Mouse (Mus musculus) monocyte, adult 5-6 weeks (primary cell): ENCODE results near the gene Lsm14b. TPM values are rescaled to one million over a fixed set of nuclear protein-coding genes. Genes with fewer than 3 reads are reported as not detected.

Experiments
- ATAC-seq: fragments of 153-309, 156-312 bp; replicated peaks from 2 replicates; pipeline ENCODE4 v1.8.0; 2017; ENCODE audit warnings: mild to moderate bottlenecking; ENCODE audit not compliant: low TSS enrichment, insufficient number of reproducible peaks, severe bottlenecking, poor library complexity, low FRiP score
- total RNA-seq: library from RNA; stranded (forward); fragments of 200-1000, 200-491, 200-594 nt; gene quantifications from 3 replicates; pipeline ENCODE4 v1.2.3, GENCODE M21; 2017

Lsm14b gene
- total RNA-seq, 1 experiment from 2014 or later: 38.6 TPM

DNA sequence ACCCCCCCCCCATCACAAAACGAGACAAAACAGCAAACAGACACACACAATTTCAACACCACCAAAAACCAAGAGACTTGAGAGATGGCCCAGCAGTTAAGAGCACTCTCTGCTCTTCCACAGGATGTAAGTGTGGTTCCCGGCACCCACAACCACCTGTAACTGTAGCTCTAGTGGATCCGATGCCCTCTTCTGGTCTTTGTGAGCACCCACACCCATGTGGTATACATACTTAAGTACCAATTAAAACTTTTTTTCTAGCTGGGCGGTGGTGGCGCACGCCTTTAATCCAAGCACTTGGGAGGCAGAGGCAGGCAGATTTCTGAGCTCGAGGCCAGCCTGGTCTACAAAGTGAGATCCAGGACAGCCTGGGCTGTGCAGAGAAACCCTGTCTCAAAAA is 14.1 kb upstream of the Lsm14b start:
- ATAC-seq: no peak

DNA sequence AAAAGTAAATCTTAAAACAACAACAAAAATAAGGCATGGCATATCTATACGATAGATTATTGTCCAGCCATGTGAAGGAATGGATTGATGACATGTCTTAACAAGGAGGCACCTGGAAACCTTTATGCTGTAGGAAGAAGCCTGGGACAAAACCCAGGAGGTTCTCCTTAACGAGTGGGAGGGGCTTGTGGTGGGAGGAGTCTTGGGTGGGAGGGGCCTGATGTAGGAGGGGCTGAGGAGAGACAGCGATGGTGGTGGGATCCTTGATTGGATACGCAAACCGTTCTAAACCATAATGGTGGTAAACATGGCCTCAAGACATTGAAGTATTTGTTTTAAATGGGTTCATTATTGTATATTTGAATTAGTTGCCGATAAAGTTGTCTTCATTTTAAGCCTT is 13.4 kb upstream of the Lsm14b start:
- no peak for ATAC-seq

DNA sequence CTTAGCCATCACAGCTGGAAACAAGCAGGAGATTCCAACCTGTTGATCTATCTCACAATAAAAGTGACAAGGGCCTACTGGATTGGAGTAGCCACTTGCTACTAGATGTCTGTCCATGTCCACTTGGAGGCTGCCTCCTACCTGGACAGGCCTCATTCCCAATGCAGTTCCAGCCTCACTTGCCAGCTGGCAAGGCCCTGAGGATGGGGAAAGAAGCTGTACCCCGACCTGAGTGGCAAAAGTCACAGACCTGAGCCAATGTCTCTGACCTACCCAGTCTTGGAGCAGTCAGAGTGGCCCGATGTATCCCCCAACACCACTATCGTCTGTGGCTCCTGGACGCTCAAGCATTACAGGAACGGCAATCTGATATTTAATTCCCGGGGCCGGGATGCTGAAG is 11.1 kb upstream of the Lsm14b start:
- ATAC-seq: no peak

DNA sequence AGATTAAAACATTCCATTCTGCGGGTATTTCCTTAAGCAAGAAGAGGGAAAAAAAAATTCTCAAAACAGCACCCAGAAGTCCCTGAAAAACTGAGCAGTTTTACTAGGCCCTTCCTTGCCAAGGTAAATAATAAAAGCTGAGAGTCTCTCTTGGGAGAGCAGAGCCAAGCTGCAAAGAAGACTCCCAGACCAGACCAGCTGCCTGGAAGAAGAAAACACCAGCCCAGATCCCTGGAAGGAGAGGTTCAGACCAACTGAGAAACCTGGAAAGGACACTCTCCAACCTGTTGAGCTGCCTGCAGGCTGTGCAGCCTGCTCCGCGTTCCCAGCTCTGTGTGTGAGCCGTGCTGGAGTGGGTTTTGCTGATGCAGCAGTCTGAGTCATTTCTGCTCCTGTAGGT is 7.2 kb upstream of the Lsm14b start:
- ATAC-seq: no peak

DNA sequence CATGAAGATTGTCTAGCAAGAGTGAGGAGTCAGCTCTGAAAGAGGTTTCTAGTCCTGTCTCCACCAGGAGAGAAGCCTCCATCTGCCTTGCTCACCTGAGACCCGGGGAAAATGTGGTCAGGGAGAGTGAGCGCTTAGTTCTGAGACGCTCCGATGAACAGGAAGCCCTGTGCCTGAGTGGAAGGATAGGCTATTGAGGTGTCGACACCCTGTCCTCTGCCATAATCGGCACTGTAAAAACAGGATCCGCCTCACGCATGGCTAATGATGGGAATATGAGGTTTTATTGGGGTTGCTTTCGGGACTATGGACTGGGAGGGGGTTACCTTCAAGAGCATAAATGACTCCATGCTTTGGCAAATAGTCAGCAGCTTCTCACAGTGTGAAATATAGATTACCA is 6.2 kb upstream of the Lsm14b start:
- no peak for ATAC-seq

DNA sequence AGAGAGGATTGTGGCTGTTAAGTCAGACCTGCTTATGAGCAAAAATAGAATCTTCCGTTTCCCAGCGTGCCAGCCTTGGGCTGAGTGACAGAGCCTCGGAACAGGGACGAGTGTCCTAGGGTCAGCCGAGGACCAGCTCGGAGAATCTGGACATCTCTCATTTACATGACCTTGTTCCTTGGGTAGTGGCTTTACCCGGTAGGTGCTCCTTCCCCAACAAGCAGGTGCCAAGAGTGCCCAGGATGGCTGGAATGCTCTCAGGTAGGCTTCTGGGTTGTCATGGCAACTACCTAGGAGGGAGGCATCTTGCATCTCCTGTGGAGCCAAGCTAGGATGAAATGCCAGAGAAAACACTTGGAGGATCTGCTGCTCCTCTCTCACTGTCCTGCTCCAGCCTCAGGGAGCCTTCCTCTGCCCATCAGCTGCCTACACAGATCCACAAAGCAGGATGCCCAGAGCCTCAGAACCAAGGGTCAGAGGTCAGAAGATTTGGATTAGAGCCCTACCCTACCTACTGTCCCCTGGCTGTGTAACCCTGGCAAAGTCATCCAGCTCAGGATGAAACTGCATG is 4.6 kb upstream of the Lsm14b start:
- no peak for ATAC-seq

DNA sequence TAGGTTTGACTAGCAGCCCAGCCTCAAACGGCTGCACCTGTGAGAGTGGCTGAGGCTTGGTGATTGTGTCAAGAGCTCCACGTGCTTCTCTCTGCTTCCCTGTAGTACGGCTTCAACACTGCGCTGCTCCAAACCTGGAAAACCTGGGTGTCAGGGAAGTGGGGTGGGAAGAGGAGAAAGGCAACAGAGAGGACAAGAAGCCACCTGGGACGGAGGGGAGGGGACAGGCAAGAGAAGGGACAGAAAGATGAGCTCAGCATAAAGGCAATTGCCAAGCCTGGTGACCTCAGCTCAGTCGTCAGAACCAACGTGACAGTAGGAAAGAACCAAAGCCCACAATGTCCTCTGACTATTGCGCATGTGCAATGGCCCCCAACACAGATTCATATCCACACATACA is 3.9 kb upstream of the Lsm14b start:
- no peak for ATAC-seq

DNA sequence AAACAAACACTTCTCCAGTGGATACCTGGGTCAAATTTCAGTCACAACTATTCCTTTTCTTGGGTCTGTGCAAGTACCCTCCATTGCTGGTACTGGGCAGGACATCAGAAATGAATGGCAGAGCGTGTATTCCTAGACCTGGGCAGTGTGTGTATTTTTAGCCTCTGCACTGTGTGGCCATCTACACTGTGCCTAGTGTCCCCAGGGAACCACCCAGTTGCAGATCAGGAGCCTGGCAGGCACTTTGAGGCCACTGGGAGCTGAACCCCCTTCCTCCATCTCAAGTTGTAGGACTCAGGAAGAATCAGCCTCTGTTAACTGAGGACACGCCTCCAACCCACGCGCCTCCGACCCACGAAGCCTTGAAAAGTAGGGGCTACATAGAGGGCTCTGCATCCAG is 2.0 kb upstream of the Lsm14b start:
- ATAC-seq: no peak

DNA sequence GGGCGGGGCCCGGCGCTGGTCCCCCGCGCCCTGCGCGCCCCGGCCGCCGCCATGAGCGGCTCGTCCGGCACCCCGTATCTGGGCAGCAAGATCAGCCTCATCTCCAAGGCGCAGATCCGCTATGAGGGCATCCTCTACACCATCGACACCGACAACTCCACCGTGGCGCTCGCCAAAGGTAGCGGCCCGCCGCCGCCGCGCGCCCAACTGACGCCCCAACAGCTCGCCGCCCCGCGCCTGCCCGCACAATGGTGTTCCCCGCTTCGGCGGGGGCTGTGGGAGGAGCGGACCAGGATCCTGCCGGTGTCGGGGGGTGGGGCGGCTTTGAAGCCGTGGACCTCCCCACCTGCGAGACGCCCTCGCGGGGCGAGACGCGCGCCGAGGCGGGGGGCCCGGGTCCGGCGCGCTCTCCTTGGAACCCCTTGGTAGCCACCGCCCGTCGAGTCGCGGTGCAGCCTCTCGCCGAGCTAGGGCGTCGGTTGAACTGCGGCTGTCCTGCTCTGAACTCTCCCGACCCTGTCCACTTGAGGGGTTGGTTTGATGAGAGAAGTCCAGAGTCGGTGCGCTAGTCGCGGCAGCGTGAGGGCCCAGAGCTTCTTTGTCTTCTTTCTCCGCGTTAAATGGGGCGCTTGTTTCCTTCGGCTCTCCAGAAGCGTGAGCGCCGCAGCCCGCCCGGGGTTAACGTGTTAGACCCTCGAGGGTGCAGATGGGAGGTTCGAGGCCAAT is 511 bp downstream of the Lsm14b start:
- no peak for ATAC-seq

DNA sequence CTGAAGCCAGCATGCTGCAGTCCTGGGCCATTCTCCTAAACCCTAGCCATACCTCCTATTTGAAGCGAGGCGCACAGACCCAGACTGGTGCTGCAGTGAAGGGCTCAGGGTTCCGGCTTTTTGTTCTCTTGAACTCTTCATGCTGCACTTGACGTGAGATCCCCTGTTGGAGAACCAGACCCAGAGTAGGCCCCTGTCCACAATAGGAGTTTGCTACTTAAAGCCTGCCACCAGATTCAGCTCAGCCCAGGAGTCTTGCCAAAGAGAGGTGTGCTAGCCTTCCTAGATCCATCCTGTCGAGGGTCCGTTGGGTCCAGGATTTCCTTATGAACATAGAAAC is 1.0 kb downstream of the Lsm14b start:
- no peak for ATAC-seq

DNA sequence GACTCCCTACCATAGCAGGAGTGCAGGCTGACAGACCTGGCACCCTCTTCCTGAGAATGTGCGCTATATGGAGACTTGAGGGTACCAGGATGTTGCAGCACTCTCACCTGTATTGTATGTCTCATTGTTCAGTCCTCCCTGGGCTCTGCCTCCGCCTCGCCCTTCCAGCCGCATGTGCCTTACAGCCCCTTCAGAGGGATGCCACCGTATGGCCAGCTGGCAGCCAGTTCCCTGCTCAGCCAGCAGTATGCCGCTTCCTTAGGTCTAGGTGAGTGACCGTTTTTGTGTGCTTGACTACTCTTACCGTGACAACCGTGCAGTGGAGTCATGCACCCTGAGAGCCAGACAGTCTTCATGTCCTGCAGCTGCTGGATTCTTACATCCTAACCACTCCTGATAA is 3.0 kb downstream of the Lsm14b start:
- no peak for ATAC-seq

DNA sequence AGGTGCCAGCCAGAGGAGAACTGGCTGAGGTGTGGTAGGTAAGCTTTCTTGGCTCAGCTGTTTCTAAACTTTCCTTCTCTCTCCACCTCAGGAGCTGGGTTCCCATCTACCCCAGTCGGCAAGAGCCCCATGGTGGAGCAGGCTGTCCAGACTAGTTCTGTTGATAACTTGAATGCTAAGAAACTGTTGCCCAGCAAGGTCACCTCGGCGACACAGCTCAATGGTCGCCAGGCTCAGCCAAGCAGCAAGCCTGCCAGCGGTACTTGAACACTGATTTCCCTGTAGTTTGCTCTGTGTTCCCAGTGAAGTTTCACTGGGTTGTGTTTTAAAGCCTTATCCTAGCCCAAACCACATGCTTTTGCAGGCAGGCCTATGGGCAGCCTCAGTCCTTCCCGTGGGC is 6.5 kb downstream of the Lsm14b start:
- ATAC-seq: no peak

DNA sequence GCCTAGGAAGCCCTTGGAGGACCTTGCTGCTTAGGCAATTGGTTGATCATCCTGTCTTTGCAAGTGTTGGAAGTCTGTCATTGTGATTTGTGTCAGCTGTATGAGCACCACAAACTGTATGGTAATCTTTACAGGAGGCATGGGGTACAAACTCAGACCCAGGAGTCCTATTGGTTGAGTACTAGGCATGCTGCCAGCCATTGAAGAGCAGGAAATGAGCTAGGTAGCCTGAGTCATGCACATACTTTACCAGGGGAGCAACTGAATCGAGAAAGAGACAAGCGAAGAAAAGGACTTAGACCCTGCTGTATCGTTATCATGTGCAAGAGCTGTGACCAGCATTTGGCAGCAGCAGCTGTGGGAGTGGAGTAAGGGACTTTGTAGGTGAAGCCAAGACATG is 8.1 kb downstream of the Lsm14b start:
- ATAC-seq: no peak

DNA sequence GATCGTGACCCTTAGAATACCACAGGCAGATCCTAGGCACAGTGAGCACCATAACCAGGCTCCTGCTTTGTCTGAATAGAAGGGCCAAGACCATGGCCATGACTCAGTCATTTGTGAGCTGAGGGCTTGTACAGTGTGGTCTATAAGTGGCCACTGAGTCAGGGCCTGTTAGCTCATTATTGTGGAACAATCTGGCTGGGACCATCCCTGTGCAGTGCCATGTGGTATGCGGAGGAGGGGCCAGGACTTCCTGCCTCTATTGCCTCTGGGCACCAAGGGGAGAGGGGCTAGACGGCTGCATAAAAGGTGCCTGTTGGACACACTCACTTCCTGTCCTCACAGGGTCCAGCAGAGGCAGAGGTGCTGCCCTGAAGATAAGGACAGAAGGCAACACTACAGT is 9.2 kb downstream of the Lsm14b start:
- no peak for ATAC-seq

DNA sequence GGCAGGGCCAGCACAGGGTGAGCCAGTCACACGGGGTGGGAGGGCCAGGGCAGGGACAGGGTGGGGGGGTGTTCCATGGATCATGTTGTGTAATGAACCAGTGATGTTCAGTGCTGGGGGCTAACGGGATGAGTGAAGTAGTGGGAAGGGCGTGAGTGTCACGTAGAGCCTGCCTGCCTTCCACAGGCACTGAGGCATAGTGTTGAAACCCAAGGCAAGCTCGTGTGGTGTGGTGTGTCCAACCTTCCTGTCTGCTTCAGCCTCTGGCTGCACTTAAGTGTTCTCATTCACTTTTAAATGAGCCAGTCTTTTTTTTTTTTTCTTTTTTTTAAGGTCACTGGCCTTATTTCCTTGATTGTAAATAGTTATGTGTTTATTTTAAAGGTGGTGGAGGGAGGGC is 10.0 kb downstream of the Lsm14b start:
- no peak for ATAC-seq

DNA sequence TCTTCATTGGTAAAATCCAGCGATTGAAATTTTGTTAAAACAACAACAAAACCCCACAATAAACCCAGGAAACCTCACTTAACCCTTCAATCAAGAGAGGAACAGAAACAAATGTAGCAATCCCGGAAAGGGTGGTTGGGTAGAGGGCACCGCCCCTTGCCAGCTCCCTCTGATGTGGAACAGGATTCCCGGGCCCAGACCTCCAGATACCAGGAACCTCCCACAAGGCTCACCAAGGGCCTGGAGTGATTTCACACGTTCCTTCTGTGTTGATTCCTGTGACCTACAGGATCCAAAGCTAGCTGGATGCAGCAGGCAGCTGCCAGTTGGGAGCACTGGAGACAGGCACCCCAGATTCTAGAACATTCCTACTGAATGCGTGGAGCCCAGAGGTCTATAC is 15.6 kb downstream of the Lsm14b start:
- 0 out of 2 replicates have a peak, but pooled peaks have one; percentile 24 for ATAC-seq

DNA sequence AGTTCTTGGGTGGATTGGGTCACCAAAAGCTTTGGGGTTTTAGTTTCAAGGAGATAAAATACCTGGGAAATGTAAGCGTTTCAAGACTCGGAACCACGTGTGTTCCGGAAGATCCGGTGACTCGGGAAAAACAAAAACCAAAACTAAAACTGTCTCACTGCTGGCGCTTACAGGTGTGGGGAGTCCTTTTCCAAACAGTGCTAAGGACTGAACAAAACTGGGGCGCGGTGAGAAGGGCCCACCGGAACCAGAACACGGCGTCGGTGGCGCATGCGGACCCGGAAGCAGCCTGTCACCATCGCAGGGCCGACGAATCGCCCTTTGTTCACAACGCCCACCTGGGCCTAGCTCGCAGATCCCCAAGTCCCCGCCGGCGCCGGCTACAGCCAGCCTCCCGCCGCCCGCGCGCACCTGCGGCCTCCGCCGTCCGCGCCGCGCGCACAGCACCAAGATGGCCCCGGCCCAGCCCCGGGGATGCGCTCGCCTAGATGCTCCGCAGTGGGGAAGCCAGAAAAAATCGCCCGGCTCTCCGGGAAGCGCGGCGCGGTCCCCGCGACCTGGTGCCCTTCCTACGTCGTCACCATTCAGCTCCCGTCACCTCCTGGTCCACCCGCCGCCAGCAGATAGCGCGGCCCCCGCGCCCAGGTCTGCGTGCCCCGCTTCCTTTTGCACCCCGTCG is 16.9 kb downstream of the Lsm14b start:
- ATAC-seq: no peak

DNA sequence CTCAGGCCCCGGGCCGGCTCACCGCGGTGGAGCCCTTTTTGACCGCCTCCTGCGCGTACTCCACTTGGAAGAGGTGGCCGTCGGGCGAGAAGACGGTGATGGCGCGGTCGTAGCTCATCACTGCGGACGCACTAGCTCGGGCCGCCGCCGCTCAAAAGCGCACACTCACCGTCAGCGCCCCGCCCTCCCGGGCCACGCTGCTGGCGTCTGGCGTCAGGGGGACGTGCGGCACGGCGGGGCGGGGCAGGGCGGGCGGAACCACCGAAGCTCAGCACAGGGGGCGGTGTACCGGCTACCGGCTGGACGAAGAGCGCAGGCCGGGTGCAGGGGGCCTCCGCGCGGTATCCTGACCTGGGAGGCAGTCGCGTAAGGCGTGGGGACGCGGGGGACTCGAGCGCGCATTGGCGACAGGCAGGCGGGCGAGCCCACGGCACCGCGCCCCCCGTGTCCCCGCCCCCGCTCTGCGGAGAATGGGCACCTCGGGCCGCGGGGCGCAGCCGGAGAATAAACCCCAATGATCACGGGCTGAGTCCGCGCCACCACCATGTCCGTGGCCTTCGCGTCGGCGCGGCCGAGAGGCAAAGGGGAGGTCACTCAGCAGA is 17.6 kb downstream of the Lsm14b start, which contains the start of the genes Psma7 and Ss18l1:
Psma7 (minus strand) TSS at position 178 of the 602 bp plus-strand sequence.
Ss18l1 (plus strand) TSS at position 254 of the 602 bp plus-strand sequence.
- ATAC-seq: peak; percentile 60

DNA sequence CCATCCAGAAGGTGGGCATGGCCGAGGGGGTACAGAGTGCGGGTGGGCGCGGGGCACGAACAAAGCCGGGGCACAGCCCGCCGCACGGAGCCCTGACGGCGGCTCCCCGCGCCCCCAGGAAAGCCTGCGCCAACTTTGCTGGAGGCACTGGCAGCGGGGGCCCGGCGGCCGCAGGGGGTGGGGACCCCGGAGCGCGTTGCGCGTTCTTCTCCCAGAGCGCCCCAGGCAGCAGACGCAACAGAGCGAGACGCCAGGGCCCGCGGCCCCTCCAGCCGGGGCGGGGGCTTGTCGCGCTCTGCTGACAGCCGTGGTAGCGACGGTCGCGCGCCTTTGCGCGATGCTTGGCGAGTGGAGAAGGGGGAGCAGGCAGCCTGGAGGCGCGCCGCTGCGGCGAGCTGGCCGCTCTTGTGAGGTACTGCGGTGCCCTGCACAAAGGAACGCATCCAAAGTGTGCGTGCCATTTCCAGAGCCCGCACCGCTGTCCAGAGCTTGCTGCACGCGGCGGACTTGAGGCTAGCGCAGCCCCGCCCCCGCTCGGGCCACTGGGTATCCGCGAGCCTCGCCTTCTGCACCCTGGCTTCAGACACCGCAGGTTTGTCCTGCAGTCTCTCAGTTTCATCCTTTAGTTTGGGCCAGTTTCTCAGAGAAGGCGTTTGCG is 18.2 kb downstream of the Lsm14b start:
- ATAC-seq: no peak
